Mouse (Mus musculus): Measurements from ENCODE around the gene Dusp16. TPM values are rescaled to one million over a fixed set of nuclear protein-coding genes. Genes with fewer than 3 reads are reported as not detected.
"Not testable (repeated sequence)": the region's sequence is repeated elsewhere in the genome, so short reads cannot be mapped to it uniquely, and the experiment has no call there.

The Dusp16 gene
- polyA plus RNA-seq, 1 experiment from 2014 or later: 10.0 TPM

DNA sequence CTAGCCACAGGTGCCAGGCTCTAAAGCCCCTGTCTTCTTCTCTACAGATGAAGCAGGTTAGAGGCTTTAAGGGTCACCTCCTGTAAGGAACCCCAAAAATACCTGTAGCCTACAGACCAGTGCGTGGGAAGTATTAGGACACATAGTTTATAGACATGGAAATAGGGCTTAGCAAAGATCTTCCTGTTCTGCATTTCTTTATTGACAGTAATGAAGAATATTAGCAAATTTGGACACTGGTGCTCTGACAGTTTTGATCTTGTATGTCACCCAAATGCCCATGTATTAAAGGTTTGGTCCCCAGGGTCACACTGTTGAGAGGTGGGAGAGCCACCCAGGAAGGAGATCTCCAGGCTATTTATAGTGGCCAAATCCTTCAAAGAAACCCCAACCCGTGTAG is 95.9 kb downstream of the Dusp16 start:
- Histone ChIP-seq H3K4me1 (no peaks in the 10 kb centered on the region; the same call in 1 of the 2 replicates), H3K36me3 (no peaks in the 10 kb centered on the region), H3K9me3 (replicated peaks) (no peaks in the 10 kb centered on the region), H3K4me3 (no peak overlapping the region), H3K27me3 (ENCODE audit: low read depth, poor library complexity, severe bottlenecking) (no peaks in the 10 kb centered on the region), H3K27ac (no peak overlapping the region)
- DNase-seq (ENCODE audit: low spot score): no peak
- 88% methylated on average over 2 of the region's 2 CpGs for WGBS

GRCm38 (mm10) chr6:134696146-134696545 is 96.3 kb downstream of the Dusp16 start:
- Histone ChIP-seq H3K4me3 (no peak overlapping the region), H3K27ac (no peak overlapping the region), H3K4me1 (no peaks in the 10 kb centered on the region; the same call in 1 of the 2 replicates), H3K9me3 (replicated peaks) (no peaks in the 10 kb centered on the region), H3K36me3 (no peaks in the 10 kb centered on the region), H3K27me3 (ENCODE audit: low read depth, poor library complexity, severe bottlenecking) (no peaks in the 10 kb centered on the region)
- WGBS: 79% methylated on average over 4 of the region's 4 CpGs
- DNase-seq (ENCODE audit: low spot score): no peak

- H3K27ac ChIP-seq: no peak overlapping the region
- H3K4me3 ChIP-seq: no peak overlapping the region
- H3K4me1 ChIP-seq: no peaks in the 10 kb centered on the region; the same call in 1 of the 2 replicates
- WGBS: 88% methylated on average over 3 of the region's 3 CpGs
- DNase-seq (ENCODE audit: low spot score): no peak
- H3K9me3 ChIP-seq (replicated peaks): no peaks in the 10 kb centered on the region
- no peaks in the 10 kb centered on the region for H3K36me3 ChIP-seq
- H3K27me3 ChIP-seq (ENCODE audit: low read depth, poor library complexity, severe bottlenecking): no peaks in the 10 kb centered on the region
Measured at GRCm38 (mm10) chr6:134695625-134696024, 96.8 kb downstream of the Dusp16 start.

DNA sequence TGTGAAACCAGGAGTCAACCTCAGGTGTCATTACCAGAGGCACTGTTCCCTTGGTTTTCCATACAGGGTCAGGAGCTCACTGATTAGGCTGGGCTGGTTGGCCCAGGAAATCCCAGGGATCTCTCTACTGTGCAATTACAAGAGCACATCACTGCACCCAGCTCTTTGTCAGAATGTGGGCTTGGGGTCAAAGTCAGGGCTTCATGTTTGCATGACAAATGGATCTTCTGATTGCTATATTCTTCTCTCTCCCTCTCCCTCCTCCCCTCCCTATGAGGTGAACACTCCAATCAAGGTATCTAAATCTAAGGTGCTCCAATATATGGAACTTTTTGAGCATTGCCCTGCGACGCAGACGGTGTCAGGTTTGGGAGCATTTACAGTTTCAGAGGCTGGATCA is 97.4 kb downstream of the Dusp16 start:
- 99% methylated on average over 3 of the region's 3 CpGs for WGBS
- Histone ChIP-seq H3K4me1 (no peaks in the 10 kb centered on the region), H3K36me3 (no peaks in the 10 kb centered on the region), H3K27ac (no peak overlapping the region), H3K9me3 (replicated peaks) (no peaks in the 10 kb centered on the region), H3K4me3 (no peak overlapping the region), H3K27me3 (ENCODE audit: low read depth, poor library complexity, severe bottlenecking) (no peaks in the 10 kb centered on the region)
- DNase-seq (ENCODE audit: low spot score): no peak

DNA sequence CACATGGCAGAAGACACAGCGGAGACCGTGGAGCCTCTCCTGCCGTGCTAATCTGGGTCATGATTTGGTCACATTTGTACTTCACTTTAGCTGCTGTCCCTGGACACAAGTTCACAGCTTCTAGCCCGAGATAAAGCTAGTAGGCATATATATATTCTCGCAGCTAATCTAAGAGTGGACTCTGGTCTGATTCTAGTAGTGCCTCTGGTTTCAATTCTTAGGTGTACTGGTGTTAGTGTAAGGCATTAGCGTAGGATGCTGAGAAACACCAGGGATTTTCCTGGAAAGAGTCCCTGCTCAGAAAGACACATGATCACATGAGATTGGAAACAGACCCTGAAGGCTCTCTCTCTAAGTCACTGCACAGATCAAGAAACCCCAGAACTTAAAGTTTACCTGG is 97.9 kb downstream of the Dusp16 start:
- Histone ChIP-seq H3K4me3 (no peak overlapping the region), H3K36me3 (no peaks in the 10 kb centered on the region), H3K9me3 (replicated peaks) (no peaks in the 10 kb centered on the region), H3K27ac (no peak overlapping the region), H3K4me1 (no peaks in the 10 kb centered on the region), H3K27me3 (ENCODE audit: low read depth, poor library complexity, severe bottlenecking) (no peaks in the 10 kb centered on the region)
- no peak for DNase-seq (ENCODE audit: low spot score)
- WGBS: 92% methylated on average over 6 of the region's 6 CpGs

DNA sequence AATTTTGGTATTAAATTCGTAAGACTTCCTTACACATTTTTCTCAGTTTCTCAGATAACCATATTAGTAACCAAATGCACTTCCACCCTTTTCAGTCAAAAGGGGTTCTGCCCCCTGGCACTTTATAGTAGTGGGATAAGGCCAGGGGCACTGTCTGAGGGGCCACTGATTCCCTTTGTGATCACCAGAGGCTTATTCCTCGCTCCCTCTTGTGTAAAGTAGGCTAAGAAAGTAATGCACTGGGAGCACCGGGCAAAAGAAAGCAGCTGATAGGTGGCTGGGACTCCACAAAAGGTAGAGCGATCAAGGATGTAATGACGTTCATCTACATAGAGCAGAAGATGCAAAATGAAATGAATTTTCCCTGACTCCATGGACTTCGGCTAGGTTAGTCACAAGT is 106.9 kb downstream of the Dusp16 start:
- H3K9me3 ChIP-seq (replicated peaks): no peaks in the 10 kb centered on the region
- H3K4me3 ChIP-seq: no peak overlapping the region
- 89% methylated on average over 6 of the region's 6 CpGs for WGBS
- H3K36me3 ChIP-seq: no peaks in the 10 kb centered on the region
- H3K4me1 ChIP-seq: no peaks in the 10 kb centered on the region
- no peak overlapping the region for H3K27ac ChIP-seq
- no peak for DNase-seq (ENCODE audit: low spot score)
- no peaks in the 10 kb centered on the region for H3K27me3 ChIP-seq (ENCODE audit: low read depth, poor library complexity, severe bottlenecking)

GRCm38 (mm10) chr6:134685040-134685439 is 107.4 kb downstream of the Dusp16 start:
- H3K4me1 ChIP-seq: no peaks in the 10 kb centered on the region
- no peaks in the 10 kb centered on the region for H3K36me3 ChIP-seq
- H3K4me3 ChIP-seq: no peak overlapping the region
- no peak for DNase-seq (ENCODE audit: low spot score)
- H3K9me3 ChIP-seq (replicated peaks): no peaks in the 10 kb centered on the region
- no peak overlapping the region for H3K27ac ChIP-seq
- WGBS: 86% methylated on average over 2 of the region's 2 CpGs
- H3K27me3 ChIP-seq (ENCODE audit: low read depth, poor library complexity, severe bottlenecking): no peaks in the 10 kb centered on the region

GRCm38 (mm10) chr6:134684354-134684915 is 108.0 kb downstream of the Dusp16 start:
- WGBS: 88% methylated on average over 6 of the region's 6 CpGs
- DNase-seq (ENCODE audit: low spot score): no peak
- H3K36me3 ChIP-seq: no peaks in the 10 kb centered on the region
- no peak overlapping the region for H3K4me3 ChIP-seq
- no peak overlapping the region for H3K27ac ChIP-seq
- no peaks in the 10 kb centered on the region for H3K9me3 ChIP-seq (replicated peaks)
- no peaks in the 10 kb centered on the region for H3K27me3 ChIP-seq (ENCODE audit: low read depth, poor library complexity, severe bottlenecking)
- H3K4me1 ChIP-seq: no peaks in the 10 kb centered on the region

- DNase-seq (ENCODE audit: low spot score); H3K9me3 ChIP-seq (replicated peaks); H3K27ac ChIP-seq; H3K36me3 ChIP-seq; H3K4me3 ChIP-seq; H3K4me1 ChIP-seq; H3K27me3 ChIP-seq (ENCODE audit: low read depth, poor library complexity, severe bottlenecking): not testable (repeated sequence)
- 87% methylated on average over 4 of the region's 4 CpGs for WGBS
Measured at GRCm38 (mm10) chr6:134679330-134679729, 113.1 kb downstream of the Dusp16 start.

GRCm38 (mm10) chr6:134678037-134678436 is 114.4 kb downstream of the Dusp16 start:
- no peak for DNase-seq (ENCODE audit: low spot score)
- no peak overlapping the region for H3K4me3 ChIP-seq
- H3K9me3 ChIP-seq (replicated peaks): no peaks in the 10 kb centered on the region
- H3K27ac ChIP-seq: no peak overlapping the region
- WGBS: 79% methylated on average over 3 of the region's 3 CpGs
- H3K4me1 ChIP-seq: 0 out of 2 replicates have a peak, but pooled peaks cover 4% of the 10 kb centered on the region
- no peaks in the 10 kb centered on the region for H3K36me3 ChIP-seq
- H3K27me3 ChIP-seq (ENCODE audit: low read depth, poor library complexity, severe bottlenecking): no peaks in the 10 kb centered on the region

DNA sequence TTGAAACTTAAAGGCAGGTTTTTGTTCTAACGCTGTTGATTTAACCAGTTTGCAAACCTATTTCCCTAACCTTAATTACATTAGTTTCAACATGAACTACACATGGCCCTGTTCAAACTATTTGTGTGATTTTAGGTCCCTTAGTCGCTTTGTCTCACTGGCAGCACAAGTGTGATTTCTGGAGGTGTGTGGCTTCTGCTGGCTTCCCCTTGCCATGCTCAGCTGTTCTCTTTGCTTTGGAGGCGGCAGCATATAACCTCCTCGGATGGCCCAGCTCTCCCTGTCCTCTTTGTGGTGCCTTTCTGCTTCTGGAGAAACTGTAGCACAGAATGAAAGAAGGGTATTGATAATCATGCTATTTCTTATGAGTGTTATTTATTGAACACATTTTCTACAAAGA is 114.9 kb downstream of the Dusp16 start:
- Histone ChIP-seq H3K27ac (no peak overlapping the region), H3K36me3 (no peaks in the 10 kb centered on the region), H3K4me1 (0 out of 2 replicates have a peak, but pooled peaks cover 4% of the 10 kb centered on the region), H3K27me3 (ENCODE audit: low read depth, poor library complexity, severe bottlenecking) (no peaks in the 10 kb centered on the region), H3K9me3 (replicated peaks) (no peaks in the 10 kb centered on the region), H3K4me3 (no peak overlapping the region)
- 91% methylated on average over 4 of the region's 4 CpGs for whole genome bisulfite sequencing
- no peak for DNase-seq (ENCODE audit: low spot score)

DNA sequence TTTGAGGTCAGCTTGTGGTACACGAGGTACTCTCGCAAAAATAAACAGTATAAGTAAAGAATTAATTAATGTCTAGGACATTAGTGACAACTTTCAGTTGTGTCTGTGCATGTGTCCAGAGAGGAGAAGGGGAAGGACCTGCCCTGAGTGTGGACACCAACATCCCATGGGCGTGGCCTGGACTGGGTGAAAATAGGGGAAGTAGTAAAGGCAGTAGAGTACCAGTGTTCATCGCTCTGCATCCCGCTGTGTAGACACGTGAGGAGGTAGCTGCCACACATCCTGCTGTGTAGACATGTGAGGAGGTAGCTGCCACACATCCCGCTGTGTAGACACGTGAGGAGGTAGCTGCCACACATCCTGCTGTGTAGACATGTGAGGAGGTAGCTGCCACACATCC is 118.7 kb downstream of the Dusp16 start:
- H3K9me3 ChIP-seq (replicated peaks): not testable (repeated sequence)
- 90% methylated on average over 8 of the region's 8 CpGs for WGBS

DNA sequence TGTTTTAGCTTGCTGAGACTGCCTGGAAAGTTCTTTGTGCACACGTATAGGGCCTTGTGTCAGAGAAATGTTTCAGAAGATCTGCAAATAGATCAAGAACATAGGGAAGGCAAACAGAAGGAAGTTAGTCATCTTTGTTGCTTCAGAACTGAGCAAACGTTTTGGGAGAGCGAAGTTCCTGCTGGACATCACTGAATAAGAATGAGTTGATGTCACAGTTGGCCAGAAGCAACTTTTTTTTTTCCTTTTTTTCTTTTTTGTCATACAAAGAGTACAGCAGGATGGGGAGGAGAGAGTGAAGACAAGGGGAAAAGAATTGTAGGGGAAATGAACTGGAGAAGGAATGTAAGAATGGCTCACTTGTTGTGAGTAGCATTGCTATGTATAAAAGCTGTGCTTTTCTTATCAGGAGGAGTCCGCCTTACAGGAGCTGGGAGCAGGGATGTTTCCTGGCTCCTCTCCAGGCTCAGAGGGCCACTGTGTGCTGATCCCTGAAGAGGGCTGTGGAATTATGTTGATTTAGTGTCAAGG is 121.5 kb downstream of the Dusp16 start:
- Histone ChIP-seq H3K4me1 (0 out of 2 replicates have a peak, but pooled peaks cover 4% of the 10 kb centered on the region), H3K27me3 (ENCODE audit: low read depth, poor library complexity, severe bottlenecking) (no peaks in the 10 kb centered on the region), H3K9me3 (replicated peaks) (no peaks in the 10 kb centered on the region), H3K36me3 (no peaks in the 10 kb centered on the region), H3K27ac (no peak overlapping the region), H3K4me3 (no peak overlapping the region)
- DNase-seq (ENCODE audit: low spot score): no peak
- 87% methylated on average over 4 of the region's 4 CpGs for WGBS

More for the DNA sequence above, 118.7 kb downstream of the Dusp16 start:
- H3K4me1 ChIP-seq; DNase-seq (ENCODE audit: low spot score); H3K27ac ChIP-seq; H3K27me3 ChIP-seq (ENCODE audit: low read depth, poor library complexity, severe bottlenecking); H3K36me3 ChIP-seq; H3K4me3 ChIP-seq: not testable (repeated sequence)

All from limb, embryonic 10.5 days (tissue).